Mouse (Mus musculus) adrenal gland, postnatal 14 days (tissue): ENCODE measurements around the gene Epha4. TPM values are rescaled to one million over a fixed set of nuclear protein-coding genes. Genes with fewer than 3 reads are reported as not detected.
A peak's percentile ranks its signal among the peaks of the same experiment; 100 is the strongest.

Source experiments
- DNase-seq: peaks from one replicate; pipeline ENCODE4 v3.0.0; 2021; ENCODE audit warnings: mixed read lengths
- total RNA-seq: library from RNA; stranded (reverse); gene quantifications from 2 replicates; pipeline ENCODE4 v1.2.3, GENCODE M21; 2021

Epha4 gene
- total RNA-seq, 1 experiment from 2014 or later: 4.1 TPM

GRCm38 (mm10) chr1:77512059-77512407, 2.9 kb downstream of the Epha4 start:
- no peak for DNase-seq

- no peak for DNase-seq
Measured at GRCm38 (mm10) chr1:77511372-77512058, 3.4 kb downstream of the Epha4 start.

GRCm38 (mm10) chr1:77510623-77511022, 4.3 kb downstream of the Epha4 start:
- DNase-seq: no peak

GRCm38 (mm10) chr1:77506856-77507200, 8.1 kb downstream of the Epha4 start:
- no peak for DNase-seq

GRCm38 (mm10) chr1:77506038-77506855, 8.6 kb downstream of the Epha4 start:
- DNase-seq: no peak

GRCm38 (mm10) chr1:77505263-77505662, 9.6 kb downstream of the Epha4 start:
- no peak for DNase-seq

- no peak for DNase-seq
Measured at GRCm38 (mm10) chr1:77504813-77505212, 10.1 kb downstream of the Epha4 start.

- DNase-seq: peak; percentile 16
Measured at GRCm38 (mm10) chr1:77503711-77504181, 11.1 kb downstream of the Epha4 start.

GRCm38 (mm10) chr1:77502554-77503119, 12.3 kb downstream of the Epha4 start:
- no peak for DNase-seq

- no peak for DNase-seq
Measured at GRCm38 (mm10) chr1:77501363-77501933, 13.4 kb downstream of the Epha4 start.

- no peak for DNase-seq
Measured at GRCm38 (mm10) chr1:77497506-77497905, 17.4 kb downstream of the Epha4 start.

- no peak for DNase-seq
Measured at GRCm38 (mm10) chr1:77496468-77497181, 18.3 kb downstream of the Epha4 start.

GRCm38 (mm10) chr1:77495790-77496158, 19.1 kb downstream of the Epha4 start:
- no peak for DNase-seq

- no peak for DNase-seq
Measured at GRCm38 (mm10) chr1:77495030-77495789, 19.7 kb downstream of the Epha4 start.

- no peak for DNase-seq
Measured at GRCm38 (mm10) chr1:77493841-77494635, 20.9 kb downstream of the Epha4 start.

- no peak for DNase-seq
Measured at GRCm38 (mm10) chr1:77490166-77490565, 24.7 kb downstream of the Epha4 start.

- DNase-seq: no peak
Measured at GRCm38 (mm10) chr1:77489387-77489786, 25.5 kb downstream of the Epha4 start.

GRCm38 (mm10) chr1:77487856-77488462, 26.9 kb downstream of the Epha4 start:
- no peak for DNase-seq

GRCm38 (mm10) chr1:77484766-77485596, 29.9 kb downstream of the Epha4 start:
- no peak for DNase-seq
